Mouse (Mus musculus) cerebellum, postnatal 14 days (tissue): ENCODE measurements around the gene Myo1e.

Experiments
- DNase-seq, 2 experiments: peaks; one replicate each; pipeline ENCODE4 v3.0.0; 2021; ENCODE audit warnings: mixed read lengths in 2 of 2

The Myo1e gene

GRCm38 (mm10) chr9:70223142-70223541 is 16.0 kb downstream of the Myo1e start:
- DNase-seq, result no peak

GRCm38 (mm10) chr9:70224046-70224445 is 16.9 kb downstream of the Myo1e start:
- no peak for DNase-seq

GRCm38 (mm10) chr9:70226359-70226758 is 19.2 kb downstream of the Myo1e start:
- no peak for DNase-seq

GRCm38 (mm10) chr9:70229823-70230222 is 22.7 kb downstream of the Myo1e start:
- DNase-seq, result no peak

- DNase-seq, result no peak
Observed at GRCm38 (mm10) chr9:70232044-70233010, 25.2 kb downstream of the Myo1e start.

GRCm38 (mm10) chr9:70237136-70237535 is 30.0 kb downstream of the Myo1e start:
- no peak for DNase-seq

GRCm38 (mm10) chr9:70237561-70237960 is 30.4 kb downstream of the Myo1e start:
- DNase-seq, result no peak

GRCm38 (mm10) chr9:70238391-70238790 is 31.2 kb downstream of the Myo1e start:
- no peak for DNase-seq

- no peak for DNase-seq
Observed at GRCm38 (mm10) chr9:70239229-70239628, 32.1 kb downstream of the Myo1e start.

GRCm38 (mm10) chr9:70240703-70241410 is 33.7 kb downstream of the Myo1e start:
- DNase-seq, result no peak

- no peak for DNase-seq
Observed at GRCm38 (mm10) chr9:70241411-70241961, 34.3 kb downstream of the Myo1e start.

GRCm38 (mm10) chr9:70242112-70242862 is 35.1 kb downstream of the Myo1e start:
- peak; percentile 13 to 16 for DNase-seq

GRCm38 (mm10) chr9:70243241-70243640 is 36.1 kb downstream of the Myo1e start:
- DNase-seq, result no peak

GRCm38 (mm10) chr9:70243708-70244107 is 36.6 kb downstream of the Myo1e start:
- no peak for DNase-seq

GRCm38 (mm10) chr9:70244115-70244514 is 37.0 kb downstream of the Myo1e start:
- no peak for DNase-seq

- DNase-seq, result no peak
Observed at GRCm38 (mm10) chr9:70245040-70245439, 37.9 kb downstream of the Myo1e start.

GRCm38 (mm10) chr9:70246427-70246826 is 39.3 kb downstream of the Myo1e start:
- DNase-seq, result no peak

GRCm38 (mm10) chr9:70248046-70248445 is 40.9 kb downstream of the Myo1e start:
- no peak for DNase-seq

- DNase-seq, result no peak
Observed at GRCm38 (mm10) chr9:70248826-70249225, 41.7 kb downstream of the Myo1e start.

GRCm38 (mm10) chr9:70249881-70250681 is 42.9 kb downstream of the Myo1e start:
- no peak for DNase-seq

GRCm38 (mm10) chr9:70251441-70251985 is 44.4 kb downstream of the Myo1e start:
- DNase-seq, result no peak

GRCm38 (mm10) chr9:70253016-70253415 is 45.9 kb downstream of the Myo1e start:
- DNase-seq, result no peak
